Mouse (Mus musculus) heart, postnatal 0 days (tissue): ENCODE data around the gene Hoxb2.

ENCODE experiments used
- CTCF ChIP-seq: IDR thresholded peaks from 2 replicates; pipeline ENCODE4 v1.5.1; 2016; ENCODE audit warnings: antibody characterized with exemption, control low read depth, low read depth
- EP300 ChIP-seq: IDR thresholded peaks from 2 replicates; pipeline ENCODE4 v1.6.1; 2016; ENCODE audit warnings: antibody characterized with exemption, low read depth

DNA sequence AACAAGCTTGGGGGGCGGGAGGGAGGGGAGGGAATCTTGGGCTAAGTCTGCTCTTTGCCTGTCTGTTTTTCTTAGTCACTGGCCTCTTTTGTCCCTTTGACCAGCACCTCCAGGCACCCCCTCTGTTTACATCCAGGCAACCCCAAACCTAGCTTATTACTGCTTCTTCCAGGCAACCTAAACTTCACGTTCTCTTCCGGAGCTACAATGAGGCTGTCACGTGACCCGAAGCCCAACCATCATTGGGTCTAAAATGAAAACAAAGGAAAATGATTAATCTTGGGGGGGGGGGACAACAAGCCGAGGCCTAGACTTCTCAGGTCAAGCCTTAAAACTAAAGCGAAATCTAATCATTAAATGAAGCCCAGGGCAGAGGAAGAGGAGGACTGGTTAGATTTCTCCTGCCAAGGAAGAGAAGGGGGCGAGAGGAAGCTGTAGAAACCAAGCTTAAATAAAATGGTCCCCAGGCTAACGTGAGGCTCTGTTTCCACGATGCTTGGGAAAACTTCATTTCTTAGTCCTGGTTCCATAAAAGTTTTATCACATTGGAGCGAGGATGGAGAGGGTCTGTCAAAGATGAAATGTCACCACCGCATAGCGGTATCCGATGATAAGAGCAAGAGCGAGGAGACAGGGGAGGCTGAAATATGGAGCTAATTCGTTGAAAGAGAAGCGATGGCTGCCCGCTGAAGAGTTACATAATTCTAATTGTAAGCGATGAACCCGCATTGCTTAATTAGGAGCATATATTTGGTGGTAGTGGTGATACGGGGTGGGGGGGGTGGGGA lies 2.0 kb upstream of the Hoxb2 start:
- TF ChIP-seq EP300 (no peak), CTCF (no peak)
